Comparison of ENCODE assay signal across 9 mouse cellular contexts in the genomic region with DNA sequence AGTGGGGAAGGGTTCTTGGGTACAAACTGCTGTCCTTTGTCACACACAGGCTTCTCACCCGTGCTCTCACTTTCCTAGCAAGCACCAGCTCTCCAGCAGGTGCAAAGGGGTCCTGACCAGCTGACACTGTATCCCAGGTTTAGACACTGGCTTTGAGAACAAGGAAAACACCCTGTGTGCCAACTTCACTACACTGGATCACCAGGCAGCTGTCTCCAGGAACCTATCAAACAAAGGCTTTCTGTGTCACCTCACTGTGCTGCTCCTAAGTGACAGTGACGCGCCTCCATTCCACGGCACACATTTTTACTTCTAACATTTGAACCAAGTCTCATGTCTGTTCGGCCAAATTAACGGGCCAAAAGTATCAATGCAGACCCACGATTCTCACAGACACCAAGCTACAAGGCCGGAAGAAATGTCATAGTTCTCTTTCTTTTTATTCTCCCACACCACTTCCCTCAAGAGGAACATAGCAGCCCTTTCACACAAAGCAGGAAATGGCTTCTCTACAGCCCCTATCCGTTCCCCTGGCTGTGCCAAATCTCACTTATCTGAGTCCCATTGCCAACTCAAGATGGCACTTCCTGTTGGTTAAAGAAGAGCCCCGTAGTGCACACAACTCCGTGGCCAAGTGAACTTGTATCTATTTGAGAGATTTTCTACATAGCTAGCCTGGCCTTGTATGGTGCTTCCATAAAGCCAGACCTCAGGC. TPM values are rescaled to one million over a fixed set of nuclear protein-coding genes. Genes with fewer than 3 reads are reported as not detected.
DNase-seq lines count a peak whose midpoint lies in the region; ATAC-seq and TF ChIP-seq lines count a peak whose summit lies in the region.
"Had no signal": no experiment of that assay in that cellular context is flagged by ENCODE, and none has a peak within 500 bp of the region (broad histone marks: within the 10 kb centered on the region; RNA-seq: fewer than 3 reads in every experiment).

No protein-coding gene starts in this region.

- H3K4me2 ChIP-seq in intestine, embryonic 15.5 days (replicated peaks) = no peak overlapping the region
- H3K4me2 ChIP-seq in intestine, postnatal 0 days (replicated peaks; ENCODE audit: low read depth) = no peak overlapping the region
- no peak overlapping the region for H3K4me2 ChIP-seq in forebrain, embryonic 16.5 days (ENCODE audit: low read length)
- H3K4me2 ChIP-seq in midbrain, postnatal 0 days (ENCODE audit: low read depth, low read length, poor library complexity, severe bottlenecking) = no peak overlapping the region
- H3K4me2 ChIP-seq in kidney, embryonic 16.5 days (replicated peaks; ENCODE audit: low read depth, low read length) = no peak overlapping the region
- H3K4me2 ChIP-seq: limb, embryonic 12.5 days had no signal

- no peak for TF ChIP-seq RAD21 in MEL (IDR thresholded peaks at IDR 0.05; ENCODE audit: low read depth, low read length)

- H3K79me2 ChIP-seq in MEL (ENCODE audit: control insufficient read depth, insufficient read depth, low read length, poor library complexity) = no peaks in the 10 kb centered on the region

- ATAC-seq in intestine, embryonic 15.5 days = 0 out of 2 replicates have a peak, but pooled peaks have one; percentile 38
- no peak; the same call in 1 of the 2 replicates for ATAC-seq in intestine, postnatal 0 days
- peak; percentile 40; the same call in 1 of the 2 replicates for ATAC-seq in forebrain, embryonic 16.5 days
- peak; percentile 34; the same call in 1 of the 2 replicates for ATAC-seq in midbrain, postnatal 0 days (ENCODE audit: low FRiP score)
- no peak for ATAC-seq in kidney, embryonic 16.5 days (ENCODE audit: low FRiP score, low TSS enrichment)

- no peak overlapping the region for H3K9ac ChIP-seq in intestine, embryonic 15.5 days
- no peak overlapping the region for H3K9ac ChIP-seq in intestine, postnatal 0 days (ENCODE audit: low read depth, low read length)
- peak overlapping the region; percentile 28 for H3K9ac ChIP-seq in MEL (ENCODE audit: control insufficient read depth, low read depth, low read length, poor library complexity, severe bottlenecking)
- no peak overlapping the region for H3K9ac ChIP-seq in forebrain, embryonic 16.5 days (replicated peaks; ENCODE audit: low read depth, low read length)
- H3K9ac ChIP-seq in midbrain, postnatal 0 days (replicated peaks; ENCODE audit: low read length, poor library complexity, severe bottlenecking) = no peak overlapping the region
- no peak overlapping the region for H3K9ac ChIP-seq in kidney, embryonic 16.5 days (replicated peaks; ENCODE audit: low read length)
- H3K9ac ChIP-seq: limb, embryonic 12.5 days had no signal

- TF ChIP-seq EP300 in MEL (IDR thresholded peaks at IDR 0.05; ENCODE audit: low read depth in 1 of 2, low read length in 2 of 2) = peak in 1 of 2 experiments; percentile 31; a peak in 1 of 4 replicates

- H3K9me3 ChIP-seq in intestine, embryonic 15.5 days = no peaks in the 10 kb centered on the region
- H3K9me3 ChIP-seq in intestine, postnatal 0 days (ENCODE audit: control insufficient read depth) = no peaks in the 10 kb centered on the region
- no peaks in the 10 kb centered on the region for H3K9me3 ChIP-seq in MEL (replicated peaks; ENCODE audit: insufficient read depth, low read length)
- H3K9me3 ChIP-seq in forebrain, embryonic 16.5 days (ENCODE audit: control insufficient read depth, low read length) = no peaks in the 10 kb centered on the region
- no peaks in the 10 kb centered on the region for H3K9me3 ChIP-seq in midbrain, postnatal 0 days (ENCODE audit: low read length)
- H3K9me3 ChIP-seq in kidney, embryonic 16.5 days (ENCODE audit: low read length) = no peaks in the 10 kb centered on the region
- H3K9me3 ChIP-seq: limb, embryonic 12.5 days had no signal

- no peaks in the 10 kb centered on the region for H3K4me1 ChIP-seq in intestine, embryonic 15.5 days (replicated peaks)
- no peaks in the 10 kb centered on the region for H3K4me1 ChIP-seq in intestine, postnatal 0 days (replicated peaks; ENCODE audit: control insufficient read depth, insufficient read depth, low read length)
- H3K4me1 ChIP-seq in MEL (ENCODE audit: control insufficient read depth in 1 of 2, insufficient read depth in 2 of 2, low read length in 2 of 2) = peaks cover 0 to 11% of the 10 kb centered on the region in 2 experiments; a peak in 2 of 4 replicates
- no peaks in the 10 kb centered on the region for H3K4me1 ChIP-seq in forebrain, embryonic 16.5 days (replicated peaks; ENCODE audit: control insufficient read depth, insufficient read depth, low read length)
- H3K4me1 ChIP-seq in midbrain, postnatal 0 days (ENCODE audit: insufficient read depth, low read length) = no peaks in the 10 kb centered on the region
- no peaks in the 10 kb centered on the region for H3K4me1 ChIP-seq in kidney, embryonic 16.5 days (ENCODE audit: insufficient read depth, low read length)
- H3K4me1 ChIP-seq: limb, embryonic 12.5 days had no signal

- no peak overlapping the region for H3K27ac ChIP-seq in intestine, embryonic 15.5 days
- H3K27ac ChIP-seq in intestine, postnatal 0 days (ENCODE audit: low read depth, low read length) = no peak overlapping the region
- no peak overlapping the region for H3K27ac ChIP-seq in MEL (ENCODE audit: control insufficient read depth, low read depth, low read length)
- H3K27ac ChIP-seq in forebrain, embryonic 16.5 days (ENCODE audit: low read length) = no peak overlapping the region
- peak overlapping the region; percentile 20; the same call in 1 of the 2 replicates for H3K27ac ChIP-seq in midbrain, postnatal 0 days (ENCODE audit: low read depth, low read length)
- no peak overlapping the region for H3K27ac ChIP-seq in kidney, embryonic 16.5 days (ENCODE audit: low read length)
- H3K27ac ChIP-seq: limb, embryonic 12.5 days had no signal

- H3K36me3 ChIP-seq in intestine, embryonic 15.5 days = peaks cover 8% of the 10 kb centered on the region; the same call in 1 of the 2 replicates
- H3K36me3 ChIP-seq in intestine, postnatal 0 days (ENCODE audit: control insufficient read depth, insufficient read depth) = peaks cover 62% of the 10 kb centered on the region
- H3K36me3 ChIP-seq in MEL (ENCODE audit: control insufficient read depth in 1 of 2, insufficient read depth in 2 of 2, low read length in 2 of 2) = peaks cover 0 to 9% of the 10 kb centered on the region in 2 experiments; a peak in 2 of 4 replicates
- peaks cover 13% of the 10 kb centered on the region for H3K36me3 ChIP-seq in forebrain, embryonic 16.5 days (ENCODE audit: control insufficient read depth, insufficient read depth)
- peaks cover 41% of the 10 kb centered on the region for H3K36me3 ChIP-seq in midbrain, postnatal 0 days (ENCODE audit: insufficient read depth, low read length)
- peaks cover 10% of the 10 kb centered on the region; the same call in 1 of the 2 replicates for H3K36me3 ChIP-seq in kidney, embryonic 16.5 days (ENCODE audit: insufficient read depth, low read length)

- 75% methylated on average over 11 of the region's 11 CpGs for WGBS in intestine, embryonic 15.5 days
- WGBS in intestine, postnatal 0 days = 71% methylated on average over 11 of the region's 11 CpGs
- 64% methylated on average over 11 of the region's 11 CpGs for WGBS in forebrain, embryonic 16.5 days
- 71% methylated on average over 11 of the region's 11 CpGs for WGBS in midbrain, postnatal 0 days
- 74% methylated on average over 11 of the region's 11 CpGs for WGBS in kidney, embryonic 16.5 days

- no peak overlapping the region for H3K4me3 ChIP-seq in intestine, embryonic 15.5 days (replicated peaks)
- no peak overlapping the region for H3K4me3 ChIP-seq in intestine, postnatal 0 days (ENCODE audit: low read depth, low read length)
- H3K4me3 ChIP-seq in MEL (ENCODE audit: control insufficient read depth in 1 of 2, insufficient read depth in 1 of 2, low read depth in 2 of 2, low read length in 2 of 2) = no peak overlapping the region
- no peak overlapping the region for H3K4me3 ChIP-seq in forebrain, embryonic 16.5 days (replicated peaks; ENCODE audit: low read length)
- H3K4me3 ChIP-seq in midbrain, postnatal 0 days (ENCODE audit: low read depth, low read length) = no peak overlapping the region
- H3K4me3 ChIP-seq in kidney, embryonic 16.5 days (ENCODE audit: low read length) = no peak overlapping the region
- H3K4me3 ChIP-seq: limb, embryonic 12.5 days had no signal

- TF ChIP-seq CTCF in intestine, postnatal 0 days (IDR thresholded peaks at IDR 0.05; ENCODE audit: low read depth) = no peak
- TF ChIP-seq CTCF in MEL (IDR thresholded peaks at IDR 0.05 in 2 of 3, conservative IDR thresholded peaks at IDR 0.05 in 1 of 3; ENCODE audit: control insufficient read depth in 1 of 3, insufficient read depth in 1 of 3, low read depth in 2 of 3, low read length in 3 of 3, poor library complexity in 1 of 3, severe bottlenecking in 1 of 3) = no peak
- no peak for TF ChIP-seq CTCF in midbrain, postnatal 0 days (IDR thresholded peaks at IDR 0.05)

- no peak for TF ChIP-seq POLR2A in MEL (IDR thresholded peaks at IDR 0.05; ENCODE audit: control insufficient read depth in 1 of 2, insufficient read depth in 1 of 2, low read depth in 1 of 2, low read length in 2 of 2, poor library complexity in 1 of 2)

- H3K27me3 ChIP-seq in intestine, embryonic 15.5 days (replicated peaks) = no peaks in the 10 kb centered on the region
- no peaks in the 10 kb centered on the region for H3K27me3 ChIP-seq in intestine, postnatal 0 days (replicated peaks; ENCODE audit: control insufficient read depth, insufficient read depth, low read length)
- no peaks in the 10 kb centered on the region for H3K27me3 ChIP-seq in MEL (ENCODE audit: control insufficient read depth in 1 of 2, insufficient read depth in 2 of 2, low read length in 2 of 2)
- no peaks in the 10 kb centered on the region for H3K27me3 ChIP-seq in forebrain, embryonic 16.5 days (replicated peaks; ENCODE audit: control insufficient read depth, insufficient read depth, low read length)
- H3K27me3 ChIP-seq in midbrain, postnatal 0 days (ENCODE audit: insufficient read depth, low read length) = no peaks in the 10 kb centered on the region
- H3K27me3 ChIP-seq in kidney, embryonic 16.5 days (ENCODE audit: insufficient read depth, low read length) = no peaks in the 10 kb centered on the region
- H3K27me3 ChIP-seq: limb, embryonic 12.5 days had no signal

- DNase-seq in MEL (ENCODE audit: low read depth, low spot score) = peak; percentile 56
- peak; percentile 21 for DNase-seq in midbrain, postnatal 0 days (ENCODE audit: low spot score)
- no peak for DNase-seq in urinary bladder, adult 18-20 months (ENCODE audit: low spot score in 2 of 2)
- DNase-seq in frontal cortex, adult 2 months (ENCODE audit: extremely low spot score in 1 of 2, low spot score in 1 of 2) = no peak

RNA-seq across cellular contexts. Expression of a gene that starts 41.7 kb away (rescaled TPM):
- 7.2 and 8.6 TPM in 2 replicates for polyA plus RNA-seq in intestine, embryonic 15.5 days (2015; fragmentation: Nextera tagmentation; extraction: Ambion mirVana)
- polyA plus RNA-seq in intestine, postnatal 0 days (2015; fragmentation: Nextera tagmentation; extraction: Ambion mirVana) = 3.1 and 3.6 TPM in 2 replicates
- total RNA-seq in MEL (2012; rRNA removed) = 1.2 and 1.7 TPM in 2 replicates
- polyA plus RNA-seq in MEL (2012; ENCODE audit: insufficient read depth in 1 of 2, insufficient read length in 2 of 2, low read depth in 1 of 2, low replicate concordance in 2 of 2, missing spikeins in 1 of 2) = 1 to 10 TPM in 1 of 2 experiments, not detected in 1; 3.9 TPM
- 19.5 and 23.0 TPM in 2 replicates for polyA plus RNA-seq in forebrain, embryonic 16.5 days (2015; fragmentation: Nextera tagmentation; extraction: Ambion mirVana)
- total RNA-seq in midbrain, postnatal 0 days (2014; rRNA removed) = 20.5 and 21.6 TPM in 2 replicates
- polyA plus RNA-seq in midbrain, postnatal 0 days (2015; fragmentation: Nextera tagmentation; extraction: Ambion mirVana) = 11.6 and 12.1 TPM in 2 replicates
- polyA plus RNA-seq in kidney, embryonic 16.5 days (2015; fragmentation: Nextera tagmentation; extraction: Ambion mirVana) = 5.7 and 6.8 TPM in 2 replicates
- 20.5 and 21.2 TPM in 2 replicates for polyA plus RNA-seq in frontal cortex, adult 2 months (2012; rRNA removed)

Comparison
In these comparisons a context has a peak if more than half of its experiments do, and no peak if none do; other contexts are left out.
1. ATAC-seq: peak in intestine, embryonic 15.5 days (single experiment), forebrain, embryonic 16.5 days (single experiment) and midbrain, postnatal 0 days (single experiment); none in intestine, postnatal 0 days (single experiment) and kidney, embryonic 16.5 days (single experiment).
2. DNase-seq: peak in MEL (single experiment) and midbrain, postnatal 0 days (single experiment); none in urinary bladder, adult 18-20 months (0 of 2) and frontal cortex, adult 2 months (0 of 2).